Mouse (Mus musculus) forelimb bud, embryonic 11.5 days (tissue): ENCODE measurements around the gene Efhb.

Source experiments
- DNase-seq: peaks from one replicate; pipeline ENCODE4 v3.0.0-alpha.2; 2012; ENCODE audit warnings: low read depth, low spot score

Gene Efhb

DNA sequence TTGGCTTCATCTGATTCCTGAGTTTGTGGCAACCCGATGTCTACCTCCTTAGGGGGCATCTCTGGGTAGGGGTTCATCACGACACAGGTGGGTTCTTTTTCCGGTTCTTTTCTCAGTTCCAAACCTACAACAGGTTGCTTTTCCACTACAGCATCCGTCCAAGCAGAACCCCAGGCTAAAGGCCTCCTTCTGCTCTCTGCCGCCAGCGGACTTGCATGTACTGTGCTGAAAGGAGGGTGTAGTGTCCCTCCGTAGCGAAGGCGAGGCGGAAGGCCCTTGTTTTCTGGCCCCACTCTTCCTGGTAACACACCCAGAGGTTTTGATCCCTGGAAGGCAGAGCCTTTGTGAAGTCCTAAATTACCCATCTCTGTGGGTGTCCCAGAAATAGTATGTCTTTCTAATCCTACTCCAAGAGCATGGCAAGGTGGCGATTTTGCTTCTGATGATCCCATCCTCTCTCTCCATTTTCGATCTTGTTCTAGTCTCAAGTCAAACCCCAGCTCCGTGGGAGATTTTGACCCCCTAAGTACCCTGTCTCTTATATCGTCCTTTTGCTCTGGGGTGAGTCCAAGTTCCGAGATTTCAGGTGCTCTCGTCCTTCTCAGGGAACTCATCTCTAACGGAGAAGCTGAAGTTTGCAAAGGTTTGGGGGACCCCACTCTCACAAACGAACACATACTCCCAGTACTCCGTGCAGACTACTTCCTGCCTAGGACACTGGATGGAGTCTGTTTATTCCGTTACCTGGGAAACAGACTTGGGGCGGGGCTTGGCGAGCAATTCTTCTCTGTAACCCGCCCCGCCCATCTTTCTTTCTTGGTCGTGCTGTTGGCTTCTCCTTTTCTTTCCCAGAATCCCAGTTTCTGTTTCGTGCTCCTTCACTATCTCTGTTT is at the start of gene Efhb:
Gene Efhb, minus strand, starts transcription at position 719 of the 893 bp plus-strand sequence.
- peak; percentile 83 for DNase-seq

DNA sequence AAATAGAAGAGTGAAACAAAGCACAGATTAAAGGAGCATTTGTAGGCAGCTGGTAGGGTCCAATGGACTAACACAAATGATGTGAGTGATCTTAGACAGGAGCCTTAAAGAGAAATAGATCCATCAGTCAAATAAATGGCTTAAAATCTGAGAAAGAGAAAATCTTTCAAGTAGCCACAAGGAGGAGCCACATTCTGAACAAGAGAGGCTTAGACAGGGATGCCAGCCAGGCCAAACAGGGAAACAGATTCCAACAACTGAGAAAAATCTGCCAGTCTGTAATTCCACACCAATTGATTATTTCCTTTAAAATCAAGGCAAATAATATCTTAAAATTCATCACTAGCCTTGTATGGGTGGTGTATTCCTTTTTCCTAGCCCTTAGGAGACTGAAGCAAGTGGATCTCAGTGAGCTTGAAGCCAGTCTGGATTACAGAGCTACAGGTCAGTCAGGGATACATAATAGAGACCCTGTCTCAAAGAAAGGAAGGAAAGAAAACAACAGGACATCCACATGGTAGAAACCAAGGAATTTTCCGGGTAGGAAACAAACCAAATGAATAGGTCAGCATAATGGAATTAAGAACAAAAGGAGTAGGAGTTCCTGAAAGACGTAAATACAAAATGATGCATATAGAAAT is 49.3 kb upstream of the Efhb start:
- no peak for DNase-seq

DNA sequence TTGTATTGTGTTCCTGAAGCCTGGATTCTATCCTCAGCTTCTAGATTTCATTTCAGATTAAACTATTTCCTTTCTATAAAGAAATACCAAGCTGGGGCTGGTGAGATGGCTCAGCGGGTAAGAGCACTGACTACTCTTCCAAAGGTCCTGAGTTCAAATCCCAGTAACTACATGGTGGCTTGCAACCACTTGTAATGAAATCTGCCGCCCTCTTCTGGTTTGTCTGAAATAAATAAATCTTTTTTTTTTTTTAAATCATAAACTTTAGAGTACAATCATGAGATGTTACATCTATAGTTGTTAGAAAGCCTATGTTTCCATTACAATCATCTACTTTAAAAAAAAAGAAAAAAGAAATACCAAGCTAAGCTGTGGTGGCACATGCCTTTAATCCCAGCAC is 39.8 kb upstream of the Efhb start:
- no peak for DNase-seq

DNA sequence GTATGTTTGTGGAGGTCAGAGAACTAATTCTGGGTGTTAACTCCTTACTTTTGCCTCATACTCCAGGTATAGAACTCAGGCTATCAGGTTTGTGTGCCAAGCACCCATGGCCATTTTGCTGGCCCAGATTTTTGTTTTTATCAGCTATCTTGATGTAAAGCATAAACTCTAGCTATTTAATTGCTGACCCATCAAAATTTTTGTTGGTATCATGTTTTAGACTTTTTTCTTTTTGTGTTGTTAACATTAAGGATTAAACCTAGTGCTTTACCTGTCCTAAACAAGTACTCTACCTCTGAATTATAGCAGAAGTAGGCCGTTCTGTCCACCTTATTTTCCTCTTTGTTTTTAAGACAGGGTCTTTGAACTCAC is 25.9 kb upstream of the Efhb start:
- DNase-seq: no peak

DNA sequence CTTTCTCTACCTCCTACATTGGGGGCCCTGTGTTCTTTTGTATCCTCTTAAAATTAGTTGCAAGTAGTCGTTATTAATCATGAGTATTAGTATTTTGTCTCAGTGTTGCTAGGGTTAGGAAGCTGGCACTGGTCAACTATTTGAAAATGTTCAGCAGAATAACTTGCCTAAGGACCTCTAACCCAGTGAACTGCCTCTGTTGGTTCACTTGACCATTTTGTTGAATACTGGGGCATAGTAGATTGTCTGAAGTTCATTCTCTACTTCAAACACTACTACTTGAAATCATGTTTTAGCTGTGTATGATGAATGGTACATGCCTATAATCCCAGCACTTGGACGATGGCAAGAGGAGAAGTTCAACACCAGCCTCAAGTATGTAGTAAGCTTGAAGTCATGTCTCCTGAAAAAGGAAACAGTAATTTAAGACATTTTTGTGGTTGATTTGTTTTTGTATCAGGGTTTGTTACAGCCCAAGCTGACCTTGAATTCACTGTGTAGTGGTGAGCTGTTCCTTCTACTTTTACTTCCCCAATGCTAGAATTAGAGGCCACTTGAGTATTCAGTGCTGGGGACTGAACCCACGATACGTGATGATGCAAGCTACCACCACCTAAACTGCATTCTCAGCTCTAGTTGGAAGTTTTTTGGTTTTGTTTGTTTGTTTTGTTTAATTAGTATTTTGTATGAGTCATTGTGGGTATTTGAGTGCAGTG is 25.3 kb upstream of the Efhb start:
- no peak for DNase-seq

DNA sequence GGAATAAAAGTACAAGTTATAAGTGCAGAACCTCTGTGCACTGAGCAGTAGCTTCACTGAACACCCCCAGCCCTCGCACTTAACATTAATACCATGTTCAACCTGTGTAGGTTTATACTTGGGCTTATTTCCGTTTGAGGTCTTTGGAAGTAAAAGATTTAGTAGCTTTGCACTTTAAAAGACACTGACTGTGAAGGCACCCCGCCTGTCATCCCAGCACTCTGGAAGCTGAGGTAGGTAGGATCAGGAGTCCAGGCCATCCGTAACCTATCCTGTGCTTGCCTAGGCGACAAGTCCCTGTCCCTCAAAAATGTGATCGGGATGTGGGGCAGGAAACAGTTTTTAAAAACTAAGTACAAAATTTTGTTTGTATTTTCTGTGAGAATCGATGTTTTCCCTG is 17.3 kb upstream of the Efhb start:
- no peak for DNase-seq

DNA sequence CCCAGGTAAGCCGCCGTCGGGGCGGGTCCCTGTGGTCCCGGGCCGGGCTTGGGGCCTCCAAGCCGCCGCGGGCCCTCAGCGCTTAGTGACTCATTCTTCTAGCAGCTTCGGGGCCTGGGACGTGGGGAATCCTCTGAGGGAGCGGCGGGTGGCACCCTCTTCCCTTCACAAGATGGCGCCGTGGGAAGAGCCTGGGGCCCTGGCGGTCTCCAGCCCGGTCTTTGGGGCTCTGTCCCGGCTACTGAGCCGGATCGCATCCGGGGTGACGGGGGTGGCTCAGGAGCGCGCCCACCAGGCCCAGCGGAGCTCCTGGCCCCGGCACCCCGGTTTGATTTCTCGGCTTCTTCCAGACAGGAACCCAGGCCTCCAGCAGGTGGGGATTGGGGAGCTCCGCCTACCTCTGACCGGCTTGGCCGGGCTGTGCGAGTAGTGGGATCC is 16.5 kb upstream of the Efhb start:
- DNase-seq: peak; percentile 34

DNA sequence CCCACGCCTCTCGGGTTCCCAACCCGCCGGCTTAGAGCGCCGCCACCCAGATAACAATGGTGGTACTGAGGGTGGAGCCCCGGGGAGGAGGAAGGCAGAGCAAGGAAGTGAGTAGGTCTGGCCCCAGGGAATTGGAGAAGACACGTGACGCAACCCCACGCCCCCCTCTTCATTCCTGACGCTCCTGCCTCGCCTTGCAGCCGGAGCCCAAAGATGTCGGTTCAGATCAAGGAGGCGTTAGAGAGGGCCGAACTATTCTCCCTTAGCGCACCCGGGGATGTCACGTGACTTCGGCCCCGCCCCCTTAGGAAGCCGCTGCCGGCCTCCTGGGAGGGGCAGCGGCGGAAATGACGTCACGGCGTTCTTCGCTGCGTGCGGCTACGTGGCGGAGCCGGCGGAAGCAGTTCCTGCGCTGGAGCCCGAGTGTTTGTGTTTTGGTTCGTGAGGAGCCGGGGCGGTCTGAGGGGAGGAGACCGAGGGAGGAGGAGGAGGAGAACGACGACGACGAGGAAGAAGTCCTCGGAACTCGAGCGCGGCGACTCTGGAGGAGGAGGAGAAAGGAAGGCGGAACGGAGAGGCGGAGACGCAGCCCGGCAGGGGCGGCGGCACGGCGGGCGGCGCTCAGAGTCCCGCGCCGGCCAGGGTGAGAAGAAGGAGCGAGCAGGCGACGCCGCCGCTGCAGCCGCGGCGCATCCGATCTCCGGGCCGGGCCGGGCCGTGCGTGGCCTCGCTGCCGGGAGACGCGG is 15.9 kb upstream of the Efhb start, which contains the start of gene Rab5a:
Gene Rab5a, plus strand, starts transcription at position 377 of the 746 bp plus-strand sequence.
- DNase-seq: peak; percentile 98

DNA sequence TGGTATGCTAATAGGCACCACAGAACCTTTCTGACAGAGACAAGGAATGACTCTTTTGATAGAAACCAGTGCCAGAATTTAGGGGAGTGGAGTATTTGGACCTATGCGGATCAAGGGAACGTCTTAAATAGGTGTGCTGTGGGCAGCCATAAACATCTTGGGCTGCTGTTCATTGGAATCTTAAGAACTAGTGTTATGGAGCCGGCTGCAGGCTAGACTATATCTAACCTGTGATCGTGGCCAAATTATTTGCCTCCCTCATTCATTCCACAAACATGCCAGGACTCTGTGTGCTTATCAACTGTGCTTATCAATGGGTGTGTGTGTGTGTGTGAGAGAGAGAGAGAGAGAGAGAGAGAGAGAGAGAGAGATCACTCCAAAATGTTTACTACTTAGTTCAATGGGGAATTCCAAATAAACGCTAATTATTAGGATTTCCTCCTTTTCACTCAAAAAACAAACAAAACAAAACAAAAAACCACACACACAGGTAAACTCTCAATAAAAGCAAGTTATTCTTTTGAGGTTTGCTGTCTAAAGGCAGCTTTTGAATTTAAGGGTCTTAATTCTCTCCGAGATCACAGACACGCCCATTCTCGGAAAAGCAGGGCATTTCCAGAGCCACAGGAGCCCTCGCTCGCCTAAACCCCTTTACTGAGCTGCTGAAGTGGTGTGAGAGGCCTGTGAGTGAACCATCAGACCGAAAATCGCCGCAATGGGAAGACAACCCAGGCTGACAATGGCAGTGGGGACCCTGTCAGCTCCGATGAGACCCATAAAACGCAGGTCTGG is 15.1 kb upstream of the Efhb start:
- DNase-seq: no peak

DNA sequence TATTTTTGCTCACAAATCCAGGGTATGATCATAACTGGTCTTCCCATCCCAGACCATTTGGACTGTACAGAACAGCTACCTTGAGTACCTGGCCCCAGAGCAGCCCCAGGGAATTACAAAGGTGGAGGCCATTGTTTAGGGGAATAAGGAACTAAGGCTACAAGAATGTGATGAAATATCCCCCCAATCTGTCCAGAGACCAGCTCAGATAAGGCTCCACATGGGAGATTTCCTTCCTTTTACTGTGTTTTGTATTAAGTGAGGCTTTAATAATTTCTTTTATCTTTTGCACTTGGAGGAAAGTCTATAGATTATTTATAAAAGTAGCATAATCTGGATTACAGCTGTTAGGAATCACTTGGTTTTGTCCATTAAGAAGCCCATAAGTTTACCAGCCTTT is 5.6 kb upstream of the Efhb start:
- no peak for DNase-seq

DNA sequence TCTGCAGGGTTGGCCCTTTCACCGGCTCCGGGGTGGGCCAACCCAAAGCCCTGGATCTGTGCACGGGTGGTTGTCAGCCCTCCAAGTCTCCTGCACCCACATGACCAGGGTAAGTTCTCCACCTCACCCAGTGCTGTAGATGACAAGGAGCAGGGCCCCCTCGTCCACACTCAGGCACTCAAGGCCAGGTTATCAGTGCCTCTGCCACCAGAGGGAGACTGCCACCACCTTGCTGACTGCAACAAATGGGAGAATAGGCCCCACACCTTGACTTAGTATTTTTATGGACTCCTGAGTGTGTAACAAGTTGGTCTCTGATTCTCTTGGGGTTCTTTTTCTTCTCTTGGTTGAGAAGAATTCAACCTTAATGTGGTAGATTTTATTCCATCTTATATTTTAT is 2.4 kb upstream of the Efhb start:
- DNase-seq: no peak

DNA sequence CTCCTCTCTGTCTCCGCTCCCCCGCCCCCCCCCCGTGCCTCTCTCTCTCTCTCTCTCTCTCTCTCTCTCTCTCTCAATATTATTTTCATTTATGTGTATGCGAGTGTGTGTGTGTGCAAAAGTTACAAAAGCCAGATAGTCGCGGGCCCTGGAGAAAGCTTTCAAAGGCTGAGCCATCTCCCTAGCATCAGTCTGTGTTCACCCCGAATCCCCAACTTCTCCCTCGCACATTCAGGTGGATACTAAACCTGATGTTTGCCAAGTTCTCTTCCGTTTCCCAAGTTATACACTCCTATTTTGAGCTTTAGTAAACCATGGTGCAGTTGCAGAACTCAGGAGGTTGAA is 347 bp upstream of the Efhb start:
- no peak for DNase-seq

DNA sequence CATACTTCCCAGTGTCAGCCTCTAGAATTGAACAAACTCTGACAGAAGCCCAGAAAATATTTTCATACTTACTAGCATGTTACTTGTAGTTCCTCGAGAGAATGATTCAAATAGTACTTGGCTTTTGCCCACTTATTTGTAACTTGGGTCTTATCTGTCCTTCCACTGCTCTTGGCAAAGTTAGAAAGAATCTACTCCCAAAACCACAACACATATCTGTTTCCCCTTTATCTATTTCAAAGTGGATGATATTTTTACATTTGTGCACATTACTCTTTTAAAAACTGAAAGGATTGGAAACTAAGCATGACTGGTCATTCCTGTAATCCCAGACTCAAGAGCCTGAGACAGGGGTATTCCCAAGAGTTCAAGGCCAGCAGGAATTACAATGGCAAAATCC is 6.4 kb downstream of the Efhb start:
- DNase-seq: no peak

DNA sequence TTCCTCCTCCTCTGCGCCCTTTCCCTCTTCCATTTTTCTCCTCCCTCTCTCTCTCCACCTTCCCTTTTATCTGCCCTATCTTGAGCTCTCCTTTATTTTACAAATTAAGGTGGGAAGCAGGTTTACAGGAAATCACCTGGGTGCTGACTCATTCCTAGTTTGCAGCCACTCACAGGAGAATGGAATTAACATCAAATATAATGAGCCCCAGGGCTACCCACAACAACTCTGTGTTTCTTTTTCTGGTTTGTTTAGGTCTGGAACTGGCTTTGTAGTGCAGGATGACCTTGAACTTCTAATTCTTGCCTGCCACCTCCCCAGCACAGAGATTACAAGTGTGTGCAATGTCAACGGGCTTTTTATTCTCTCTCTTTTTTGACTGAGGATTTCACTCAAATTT is 7.0 kb downstream of the Efhb start:
- no peak for DNase-seq

DNA sequence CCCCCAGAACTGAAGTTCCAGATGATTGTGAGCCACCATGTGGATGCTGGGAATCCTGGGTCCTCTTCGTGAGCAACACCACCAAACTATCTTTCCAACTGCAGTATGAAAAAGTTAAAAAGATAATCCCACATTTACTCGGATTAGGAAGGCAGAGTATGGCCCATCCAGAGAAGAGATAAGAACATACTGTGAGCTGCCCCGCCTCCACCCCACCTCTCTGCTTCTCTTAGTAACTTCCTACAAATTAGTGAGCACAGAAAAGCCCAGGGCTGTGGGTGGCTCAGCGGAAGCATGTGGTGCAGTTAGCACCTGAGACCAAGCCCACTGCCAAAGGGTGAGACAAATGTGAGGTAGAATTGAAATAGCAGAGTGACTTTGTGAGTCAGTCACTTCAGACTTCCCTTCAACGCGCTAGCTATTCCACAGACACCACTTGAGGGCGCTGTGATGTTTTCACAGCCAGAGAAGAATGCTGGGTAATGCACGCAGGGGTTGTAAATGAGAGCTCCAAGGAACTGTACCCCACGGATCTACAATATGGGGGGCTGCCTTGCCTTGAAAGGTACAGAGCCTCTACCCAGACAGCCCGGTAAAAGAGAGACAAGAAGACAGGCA is 60.3 kb downstream of the Efhb start:
- peak; percentile 7 for DNase-seq

DNA sequence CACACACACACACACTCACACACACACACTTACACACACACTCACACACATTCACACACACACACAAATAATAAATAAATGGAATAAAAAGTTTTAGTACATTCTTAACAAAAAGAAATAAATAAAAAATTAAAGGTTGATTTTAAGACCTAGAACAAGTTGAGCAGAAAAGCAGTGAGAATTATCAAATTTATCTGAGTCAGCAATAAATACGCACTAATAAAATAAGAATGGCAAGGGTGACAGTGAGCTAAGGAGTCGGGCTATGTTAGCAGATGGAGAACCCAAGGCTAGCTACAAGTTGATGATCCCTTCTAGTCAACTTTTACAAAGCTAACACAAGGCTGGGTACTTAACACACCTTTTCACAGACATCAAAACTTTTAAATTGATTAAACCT is 69.9 kb downstream of the Efhb start:
- no peak for DNase-seq

DNA sequence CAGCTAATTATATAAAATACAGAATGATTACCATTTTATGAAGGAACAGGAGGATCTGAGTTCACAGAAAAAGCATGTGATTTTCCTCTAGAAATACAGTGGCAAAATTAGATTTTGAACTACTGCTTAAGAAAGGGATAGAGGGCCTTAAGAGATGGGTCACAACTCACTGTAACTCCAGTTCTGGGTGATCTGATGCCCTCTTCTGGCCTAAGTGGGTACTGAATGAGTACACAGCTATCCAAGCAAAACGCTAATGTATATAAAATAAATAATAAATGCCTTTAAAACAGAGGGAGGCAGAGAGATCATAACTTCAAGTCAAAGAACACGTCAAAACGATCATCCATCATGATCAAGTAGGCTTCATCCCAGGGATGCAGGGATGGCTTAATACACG is 73.6 kb downstream of the Efhb start:
- DNase-seq: peak; percentile 14

DNA sequence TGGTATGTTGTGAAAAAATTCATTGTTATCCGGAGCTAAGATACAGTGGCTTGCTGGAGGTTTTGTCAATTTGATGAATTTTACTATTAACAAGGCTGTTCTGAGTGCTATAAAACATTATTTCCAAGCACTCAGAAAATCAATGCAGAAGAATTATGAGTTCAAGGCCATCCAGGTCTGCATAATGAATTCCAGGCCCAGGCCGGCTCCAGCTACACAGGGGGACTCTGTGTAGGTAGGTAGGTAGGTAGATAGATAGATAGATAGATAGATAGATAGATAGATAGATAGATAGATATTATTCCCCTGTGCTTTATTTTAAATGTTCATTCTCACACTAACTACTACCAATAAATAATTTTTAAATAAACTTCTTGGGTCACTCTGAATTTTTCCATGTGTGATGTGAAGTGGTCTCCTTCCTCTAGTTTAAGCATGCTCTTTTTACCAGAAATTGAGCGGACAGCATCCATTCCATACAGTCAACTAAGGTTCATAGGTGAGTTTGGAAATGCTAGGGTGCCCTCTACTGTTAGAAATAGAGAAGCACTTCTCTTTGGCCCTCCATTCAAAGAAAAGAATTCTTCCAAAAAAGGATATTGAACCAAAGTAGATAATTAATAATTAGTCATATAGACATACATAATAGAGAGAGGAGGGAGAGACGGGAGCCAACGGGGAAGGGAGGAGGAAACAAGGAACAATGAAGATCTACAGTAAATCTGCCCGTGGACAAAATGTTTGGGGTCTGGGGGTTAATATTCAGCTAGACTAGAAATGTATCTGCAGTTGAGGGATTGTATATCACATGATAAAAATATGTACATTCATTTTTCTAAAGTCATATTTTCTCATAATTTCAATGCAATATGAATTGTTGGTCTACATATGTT is 75.3 kb downstream of the Efhb start:
- peak; percentile 20 for DNase-seq

DNA sequence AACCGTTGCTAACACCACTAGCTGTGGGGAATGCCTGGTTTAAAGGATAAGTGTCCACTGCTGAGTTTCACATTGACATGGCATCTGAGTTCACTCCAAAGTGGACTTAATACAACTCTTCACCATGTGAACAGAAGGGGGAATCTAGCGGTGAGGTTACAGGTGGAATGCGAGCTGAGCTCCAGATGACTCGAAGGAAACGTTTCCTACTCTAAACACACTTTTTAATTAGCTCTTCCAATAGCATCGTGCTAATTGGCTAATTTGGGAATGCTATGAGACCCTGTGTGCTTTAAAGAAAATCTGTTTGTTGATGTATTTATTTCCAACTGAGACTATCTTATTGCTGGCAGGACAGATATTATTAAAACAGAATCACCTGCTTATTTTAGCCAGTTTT is 76.3 kb downstream of the Efhb start:
- no peak for DNase-seq

DNA sequence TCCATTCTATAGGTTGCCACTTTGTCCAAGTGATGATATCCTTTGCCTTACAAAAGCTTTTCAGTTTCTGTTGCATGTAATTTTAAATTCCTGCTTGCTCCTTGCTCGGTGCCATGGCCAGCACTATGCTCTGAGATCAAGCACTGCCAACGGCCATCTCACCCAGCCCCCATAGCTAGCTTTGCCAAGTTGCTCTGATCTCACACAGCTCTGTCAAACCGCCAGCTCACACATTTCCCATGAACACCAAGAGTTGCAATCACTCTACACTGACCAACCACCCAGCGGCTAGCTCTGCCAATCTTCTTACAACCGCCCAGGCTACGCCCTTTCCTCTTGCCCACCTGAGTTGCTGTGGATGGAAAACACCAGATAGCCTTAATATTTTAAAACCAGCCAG is 99.0 kb downstream of the Efhb start:
- no peak for DNase-seq
